Mouse (Mus musculus) thymus, adult 2 months (tissue): ENCODE measurements around the gene Vegfa. TPM values are rescaled to one million over a fixed set of nuclear protein-coding genes. Genes with fewer than 3 reads are reported as not detected.

ENCODE experiments used
- DNase-seq: peaks from one replicate; pipeline ENCODE4 v3.0.0; 2021
- H3K27ac ChIP-seq: fragments of 200-500 bp; 2 replicates; pipeline ENCODE4 v1.5.1; 2012; ENCODE audit warnings: low read length, control low read depth; ENCODE audit not compliant: control insufficient read depth, insufficient read depth
- H3K27me3 ChIP-seq: fragments of 200-500 bp; 2 replicates; pipeline ENCODE4 v1.6.1; 2012; ENCODE audit warnings: mild to moderate bottlenecking, low read length, moderate library complexity, mixed read lengths; ENCODE audit not compliant: control insufficient read depth, insufficient read depth
- H3K36me3 ChIP-seq: fragments of 200-500 bp; 2 replicates; pipeline ENCODE4 v1.6.1; 2012; ENCODE audit warnings: mild to moderate bottlenecking, low read length, moderate library complexity; ENCODE audit not compliant: control insufficient read depth, insufficient read depth
- H3K4me1 ChIP-seq: fragments of 200-500 bp; replicated peaks from 2 replicates; pipeline ENCODE4 v1.6.1; 2012; ENCODE audit warnings: low read length; ENCODE audit not compliant: control insufficient read depth, insufficient read depth
- H3K4me3 ChIP-seq: fragments of 200-500 bp; 2 replicates; pipeline ENCODE4 v1.5.1; 2012; ENCODE audit warnings: mild to moderate bottlenecking, low read length, control low read depth, moderate library complexity; ENCODE audit not compliant: control insufficient read depth, insufficient read depth
- CTCF ChIP-seq: fragments of 200-500 bp; IDR thresholded peaks from 2 replicates; pipeline ENCODE4 v1.5.1; 2012; ENCODE audit warnings: mild to moderate bottlenecking, control low read depth, low read length, moderate library complexity, borderline replicate concordance; ENCODE audit not compliant: control insufficient read depth, poor library complexity, insufficient read depth; ENCODE audit errors: extremely low read depth
- POLR2A ChIP-seq: fragments of 200-500 bp; IDR thresholded peaks from 2 replicates; pipeline ENCODE4 v1.6.1; 2012; ENCODE audit warnings: mild to moderate bottlenecking, low read length, control low read depth, moderate library complexity; ENCODE audit not compliant: control insufficient read depth, poor library complexity, insufficient read depth; ENCODE audit errors: extremely low read depth
- WGBS: fragments of 180-500 bp; shearing (Covaris S2); methylation state at CpG from one replicate; pipeline ENCODE4 v1.1.7; 2018; 5-methylcytosine and 5-hydroxymethylcytosine counted together
- polyA plus RNA-seq: library from polyadenylated mRNA; depleted of rRNA; stranded (reverse); fragments of >200 nt; gene quantifications from 2 replicates; pipeline ENCODE4 v1.2.3, GENCODE M21; 2012; rRNA removed

The Vegfa gene
- 50.3 and 65.2 TPM in 2 replicates for polyA plus RNA-seq

- TF ChIP-seq POLR2A (peak; percentile 99), CTCF (peak; percentile 92)
- WGBS, result 1% methylated on average over 40 of the region's 40 CpGs
- Histone ChIP-seq H3K27me3 (no peaks in the 10 kb centered on the region; the same call in 1 of the 2 replicates), H3K27ac (no peak within 1 kb of the TSS), H3K4me1 (peaks cover 33% of the 10 kb centered on the region), H3K4me3 (peak within 1 kb of the TSS; percentile 52), H3K36me3 (no peaks in the 10 kb centered on the region)
- peak; percentile 93 for DNase-seq
These were observed at the start of gene Vegfa for GRCm38 (mm10) chr17:46032257-46032991. TSS of gene Vegfa (minus strand) at chr17:46032369.

GRCm38 (mm10) chr17:46081657-46082056 lies 49.5 kb upstream of the Vegfa start:
- Histone ChIP-seq H3K27ac (no peak overlapping the region), H3K36me3 (no peaks in the 10 kb centered on the region), H3K4me1 (peaks cover 28% of the 10 kb centered on the region), H3K4me3 (no peak overlapping the region), H3K27me3 (no peaks in the 10 kb centered on the region)
- TF ChIP-seq CTCF (no peak), POLR2A (no peak)
- no peak for DNase-seq
- 96% methylated on average over 7 of the region's 7 CpGs for WGBS

- 91% methylated on average over 5 of the region's 5 CpGs for WGBS
- H3K27ac ChIP-seq, result no peak overlapping the region
- TF ChIP-seq POLR2A, result no peak
- no peak for TF ChIP-seq CTCF
These were observed 48.9 kb upstream of the Vegfa start for GRCm38 (mm10) chr17:46081042-46081441.

DNA sequence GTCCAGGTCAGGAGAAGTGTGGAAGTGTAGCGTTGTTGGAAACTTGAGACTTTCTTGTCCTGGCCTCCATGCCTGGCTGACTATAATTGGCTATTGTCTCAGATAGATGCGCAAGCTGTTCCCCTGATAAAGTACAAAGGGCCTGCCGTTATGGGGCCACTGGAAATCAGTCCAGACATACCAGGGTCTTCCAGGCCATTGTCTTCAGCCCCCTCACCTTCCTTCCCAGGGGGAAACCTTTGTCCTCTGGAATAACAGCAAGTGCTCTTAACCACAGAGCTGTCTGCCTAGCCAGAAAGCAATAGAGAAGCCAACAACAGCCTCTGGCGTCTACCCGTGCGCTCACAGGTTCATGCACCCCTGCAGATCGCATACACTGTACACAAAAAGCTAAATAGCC lies 48.2 kb upstream of the Vegfa start:
- DNase-seq, result no peak
- Histone ChIP-seq H3K27me3 (no peaks in the 10 kb centered on the region), H3K4me3 (no peak overlapping the region), H3K4me1 (peaks cover 21% of the 10 kb centered on the region), H3K36me3 (no peaks in the 10 kb centered on the region), H3K27ac (no peak overlapping the region)
- TF ChIP-seq CTCF, result no peak
- TF ChIP-seq POLR2A, result no peak
- 96% methylated on average over 7 of the region's 7 CpGs for WGBS

More at GRCm38 (mm10) chr17:46081042-46081441, 48.9 kb upstream of the Vegfa start:
- H3K4me3 ChIP-seq, result no peak overlapping the region
- H3K27me3 ChIP-seq, result no peaks in the 10 kb centered on the region
- no peaks in the 10 kb centered on the region for H3K36me3 ChIP-seq
- H3K4me1 ChIP-seq, result peaks cover 22% of the 10 kb centered on the region
- no peak for DNase-seq

GRCm38 (mm10) chr17:46079037-46079436 lies 46.9 kb upstream of the Vegfa start:
- 85% methylated on average over 2 of the region's 2 CpGs for WGBS
- Histone ChIP-seq H3K36me3 (no peaks in the 10 kb centered on the region), H3K27ac (no peak overlapping the region), H3K4me1 (peaks cover 19% of the 10 kb centered on the region), H3K27me3 (no peaks in the 10 kb centered on the region), H3K4me3 (no peak overlapping the region)
- no peak for TF ChIP-seq POLR2A
- TF ChIP-seq CTCF, result no peak
- DNase-seq, result no peak

GRCm38 (mm10) chr17:46077921-46078534 lies 45.9 kb upstream of the Vegfa start:
- no peak overlapping the region for H3K4me3 ChIP-seq
- TF ChIP-seq POLR2A, result no peak
- no peak for TF ChIP-seq CTCF
- H3K27me3 ChIP-seq, result no peaks in the 10 kb centered on the region
- H3K4me1 ChIP-seq, result peaks cover 22% of the 10 kb centered on the region
- H3K36me3 ChIP-seq, result no peaks in the 10 kb centered on the region
- no peak overlapping the region for H3K27ac ChIP-seq
- no peak for DNase-seq
- 96% methylated on average over 12 of the region's 12 CpGs for WGBS
